Mouse (Mus musculus) frontal cortex, postnatal 25 days (tissue): ENCODE measurements at regions not wholly inside any gene's neighbourhood (a gene's known extent, or its start where the extent isn't known, plus 50 kb on each side); places are given as distances from the start of the nearest gene placed in this dataset.
"Not testable (repeated sequence)": the region's sequence is repeated elsewhere in the genome, so short reads cannot be mapped to it uniquely, and the experiment has no call there.

ENCODE experiments used
- DNase-seq, 2 experiments: peaks; one replicate each; pipeline ENCODE4 v3.0.0; 2022; ENCODE audit warnings: low spot score in 2 of 2

GRCm38 (mm10) chr6:7120136-7120535 is 164.3 kb downstream of the Sdhaf3 start:
- DNase-seq, result peak in 1 of 2 experiments; percentile 19

- DNase-seq, result no peak
These were observed 177.2 kb downstream of the Sdhaf3 start for GRCm38 (mm10) chr6:7133042-7133441.

- DNase-seq, result no peak
These were observed 178.3 kb downstream of the Sdhaf3 start for GRCm38 (mm10) chr6:7134062-7134461.

- no peak for DNase-seq
These were observed 179.1 kb downstream of the Sdhaf3 start for GRCm38 (mm10) chr6:7134888-7135287.

GRCm38 (mm10) chr6:7181711-7182110 is 225.9 kb downstream of the Sdhaf3 start:
- no peak for DNase-seq

- DNase-seq, result no peak
These were observed 243.3 kb downstream of the Sdhaf3 start for GRCm38 (mm10) chr6:7199046-7199599.

GRCm38 (mm10) chr6:7215880-7216279 is 260.1 kb downstream of the Sdhaf3 start:
- DNase-seq, result peak in 1 of 2 experiments; percentile 5

GRCm38 (mm10) chr6:7252286-7252685 is 296.5 kb downstream of the Sdhaf3 start:
- no peak for DNase-seq

- DNase-seq, result no peak
These were observed 277.2 kb upstream of the Tac1 start for GRCm38 (mm10) chr6:7277431-7277830.

GRCm38 (mm10) chr6:7306956-7307355 is 247.7 kb upstream of the Tac1 start:
- no peak for DNase-seq

- DNase-seq, result no peak
These were observed 241.2 kb upstream of the Tac1 start for GRCm38 (mm10) chr6:7313496-7313895.

- DNase-seq, result no peak
These were observed 227.7 kb upstream of the Tac1 start for GRCm38 (mm10) chr6:7326974-7327373.

GRCm38 (mm10) chr6:7356634-7357033 is 198.0 kb upstream of the Tac1 start:
- DNase-seq, result no peak

- DNase-seq, result no peak
These were observed 187.5 kb upstream of the Tac1 start for GRCm38 (mm10) chr6:7367166-7367565.

- DNase-seq, result no peak
These were observed 180.1 kb upstream of the Tac1 start for GRCm38 (mm10) chr6:7374629-7375028.

- DNase-seq, result no peak
These were observed 178.8 kb upstream of the Tac1 start for GRCm38 (mm10) chr6:7375851-7376250.

- DNase-seq, result no peak
These were observed 176.0 kb upstream of the Tac1 start for GRCm38 (mm10) chr6:7378651-7379050.

- no peak for DNase-seq
These were observed 129.9 kb upstream of the Tac1 start for GRCm38 (mm10) chr6:7424731-7425130.

GRCm38 (mm10) chr6:7441725-7442124 is 113.0 kb upstream of the Tac1 start:
- DNase-seq, result no peak

GRCm38 (mm10) chr6:7442286-7442685 is 112.4 kb upstream of the Tac1 start:
- DNase-seq, result not testable (repeated sequence)

GRCm38 (mm10) chr6:7455881-7456280 is 98.8 kb upstream of the Tac1 start:
- DNase-seq, result no peak

GRCm38 (mm10) chr6:7463896-7464295 is 90.8 kb upstream of the Tac1 start:
- no peak for DNase-seq

GRCm38 (mm10) chr6:7464346-7464745 is 90.3 kb upstream of the Tac1 start:
- no peak for DNase-seq

GRCm38 (mm10) chr6:7472366-7473026 is 82.2 kb upstream of the Tac1 start:
- DNase-seq, result no peak
